Mouse (Mus musculus): ENCODE results near the gene Plxnc1. TPM values are rescaled to one million over a fixed set of nuclear protein-coding genes. Genes with fewer than 3 reads are reported as not detected.
A peak's percentile ranks its signal among the peaks of the same experiment; 100 is the strongest.

Gene Plxnc1
- total RNA-seq, 1 experiment from 2014 or later, result 61.7 TPM

DNA sequence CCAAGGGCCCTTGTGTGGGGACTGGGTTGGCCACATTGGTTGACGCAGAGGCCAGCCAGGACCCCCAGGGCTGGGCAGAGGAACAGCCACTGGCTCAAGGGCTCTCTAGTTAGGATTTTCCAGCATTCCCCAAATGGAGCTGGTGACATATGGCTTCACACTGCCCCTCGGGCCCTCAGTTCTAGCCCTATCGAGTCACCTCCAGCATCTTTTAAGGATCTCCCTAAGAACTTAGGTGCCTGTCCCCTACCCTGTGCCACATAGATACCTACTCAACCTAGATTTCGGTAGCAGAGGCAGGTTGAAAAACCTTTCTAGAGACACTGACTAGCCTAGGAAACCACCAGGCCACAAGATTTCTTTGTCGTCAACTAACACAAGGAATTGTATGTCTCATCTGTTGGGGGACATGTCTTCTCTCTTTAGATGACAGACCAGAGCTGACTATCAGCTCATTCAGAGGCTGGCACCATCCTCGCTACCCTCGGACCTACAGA is 115.9 kb downstream of the Plxnc1 start:
- no peak for ATAC-seq (replicated peaks; ENCODE audit: low read depth, poor library complexity, severe bottlenecking)

DNA sequence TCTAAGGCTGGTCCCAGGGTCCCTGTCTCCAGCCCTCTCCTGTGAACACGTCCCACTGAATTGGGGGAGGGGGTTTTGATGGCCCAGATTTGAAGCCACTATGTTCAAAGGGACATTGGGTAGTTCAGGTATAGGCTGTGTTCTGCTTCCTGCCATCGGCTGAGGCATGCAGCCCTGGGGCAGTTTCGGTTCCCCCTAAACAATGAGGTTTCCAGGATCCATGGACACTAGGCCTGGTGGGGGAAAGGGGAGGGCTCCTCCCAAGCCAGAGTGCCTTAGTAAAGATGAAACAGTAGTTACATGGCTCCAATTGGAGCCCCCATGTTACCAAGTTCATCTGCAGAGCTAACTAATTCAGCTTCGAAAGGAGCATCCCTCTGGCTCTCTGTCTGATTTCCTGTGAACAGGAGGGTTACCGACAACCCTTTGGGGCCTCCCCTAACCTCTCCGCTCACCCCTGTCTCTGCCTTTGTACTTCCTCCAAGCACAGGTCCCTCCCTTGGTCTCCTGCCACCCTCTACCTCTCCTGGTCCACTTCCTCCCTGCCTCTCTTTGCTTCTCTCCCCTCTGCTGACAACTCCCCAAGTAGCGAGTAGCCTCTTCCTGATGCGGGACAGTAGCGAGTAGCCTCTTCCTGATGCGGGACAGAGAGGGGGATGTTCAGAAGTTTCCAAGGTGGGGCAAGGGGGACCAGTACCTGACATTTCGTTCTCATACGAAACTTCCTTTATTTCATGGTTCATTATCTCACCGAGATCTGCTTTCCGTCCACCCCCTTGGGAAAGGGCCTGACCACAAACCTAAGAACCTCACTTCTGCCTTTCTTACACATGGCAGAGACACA is 116.5 kb downstream of the Plxnc1 start:
- ATAC-seq (replicated peaks; ENCODE audit: low read depth, poor library complexity, severe bottlenecking), result peak; percentile 75

DNA sequence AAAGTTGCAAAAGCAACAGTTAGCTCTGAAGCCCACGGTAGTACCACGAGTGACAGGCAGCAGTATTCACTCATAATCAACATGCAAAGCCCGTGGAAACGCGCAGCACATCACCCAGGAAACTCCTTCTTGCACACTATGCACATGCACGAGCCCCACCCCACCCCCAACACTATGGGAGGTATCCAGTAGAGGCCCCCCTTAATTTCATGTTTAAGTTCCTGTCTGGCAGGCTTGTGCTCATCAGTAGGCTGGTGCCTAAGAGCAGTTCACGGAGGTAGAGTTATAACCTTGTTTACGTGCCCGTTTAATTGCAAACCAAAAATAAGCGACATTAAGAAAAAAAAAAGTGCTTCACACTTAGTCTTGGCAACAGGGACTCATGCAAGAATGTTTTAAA is 117.3 kb downstream of the Plxnc1 start:
- no peak for ATAC-seq (replicated peaks; ENCODE audit: low read depth, poor library complexity, severe bottlenecking)

DNA sequence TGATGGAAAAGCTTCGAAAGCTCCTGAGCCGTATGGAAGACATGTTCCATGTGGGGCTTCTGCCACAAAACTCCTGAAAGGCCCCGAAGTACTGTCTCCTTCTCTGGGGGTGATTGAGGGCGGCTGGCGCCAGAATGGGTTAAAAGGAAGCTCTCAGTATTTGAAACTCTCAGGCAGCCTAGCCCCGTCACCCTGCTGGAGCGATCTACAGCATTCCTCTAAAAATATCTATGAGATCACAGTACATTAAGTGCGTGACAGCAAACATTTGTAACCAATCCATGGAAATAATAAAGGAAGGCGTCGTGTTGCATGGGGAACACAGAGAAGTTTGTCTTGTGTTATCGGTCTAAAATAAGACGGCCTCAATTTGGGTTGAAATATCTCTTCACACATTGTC is 118.2 kb downstream of the Plxnc1 start:
- no peak for ATAC-seq (replicated peaks; ENCODE audit: low read depth, poor library complexity, severe bottlenecking)

DNA sequence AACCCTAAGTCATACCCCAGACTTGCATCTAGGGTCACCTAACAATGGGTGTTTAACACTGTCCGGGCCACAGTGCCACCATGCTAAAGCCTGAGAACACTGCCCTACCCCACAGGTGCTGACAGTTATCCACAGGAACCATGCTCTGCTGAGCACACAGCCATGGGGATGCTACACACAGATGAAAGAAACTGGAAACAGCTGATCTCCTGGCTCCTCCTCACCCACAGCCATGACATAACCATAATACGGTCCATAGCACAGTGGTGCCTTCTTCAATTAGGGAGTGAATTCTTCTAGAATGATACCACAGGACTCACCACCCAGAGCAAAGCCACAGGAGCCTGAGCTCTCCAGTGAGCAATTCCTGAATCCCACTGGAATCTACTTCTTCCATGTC is 118.7 kb downstream of the Plxnc1 start:
- no peak for ATAC-seq (replicated peaks; ENCODE audit: low read depth, poor library complexity, severe bottlenecking)

DNA sequence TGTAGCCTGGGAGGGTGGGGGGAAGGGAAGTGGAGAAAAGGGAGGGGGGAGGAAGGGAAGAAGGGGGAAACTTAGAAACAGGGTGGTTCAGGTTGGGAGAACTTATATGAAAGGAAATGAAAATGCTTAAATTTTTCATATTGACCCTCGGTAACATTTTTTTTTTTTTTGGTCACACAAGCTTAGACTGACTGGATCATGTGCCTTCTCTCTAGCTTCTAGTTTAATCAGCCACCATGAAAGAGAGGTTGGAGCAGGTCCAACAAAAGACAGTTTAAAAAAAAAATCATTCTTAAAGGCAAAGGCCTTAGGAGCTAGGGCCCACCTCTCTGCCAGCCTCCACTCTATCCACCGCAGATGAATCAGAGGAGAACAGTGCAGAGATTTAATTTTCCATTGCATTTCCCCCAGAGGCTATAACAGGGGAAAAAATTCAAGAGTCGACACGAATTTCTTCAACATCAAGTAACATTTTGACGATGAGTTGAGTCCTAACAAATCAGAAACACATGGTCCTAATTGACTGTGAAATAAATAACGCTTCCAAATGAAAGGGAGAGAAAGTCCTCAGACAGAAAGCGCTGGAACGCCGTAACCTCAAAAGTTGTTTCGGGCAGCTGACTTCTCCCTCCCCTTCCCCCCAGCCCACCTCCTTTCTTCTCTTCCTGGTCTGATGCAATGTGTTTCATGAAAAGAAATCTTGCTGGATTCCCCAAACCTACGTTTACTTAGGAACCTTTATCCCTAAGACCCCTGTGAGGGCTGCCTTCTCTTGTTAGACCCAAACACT is 120.5 kb downstream of the Plxnc1 start:
- ATAC-seq (replicated peaks; ENCODE audit: low read depth, poor library complexity, severe bottlenecking), result no peak

DNA sequence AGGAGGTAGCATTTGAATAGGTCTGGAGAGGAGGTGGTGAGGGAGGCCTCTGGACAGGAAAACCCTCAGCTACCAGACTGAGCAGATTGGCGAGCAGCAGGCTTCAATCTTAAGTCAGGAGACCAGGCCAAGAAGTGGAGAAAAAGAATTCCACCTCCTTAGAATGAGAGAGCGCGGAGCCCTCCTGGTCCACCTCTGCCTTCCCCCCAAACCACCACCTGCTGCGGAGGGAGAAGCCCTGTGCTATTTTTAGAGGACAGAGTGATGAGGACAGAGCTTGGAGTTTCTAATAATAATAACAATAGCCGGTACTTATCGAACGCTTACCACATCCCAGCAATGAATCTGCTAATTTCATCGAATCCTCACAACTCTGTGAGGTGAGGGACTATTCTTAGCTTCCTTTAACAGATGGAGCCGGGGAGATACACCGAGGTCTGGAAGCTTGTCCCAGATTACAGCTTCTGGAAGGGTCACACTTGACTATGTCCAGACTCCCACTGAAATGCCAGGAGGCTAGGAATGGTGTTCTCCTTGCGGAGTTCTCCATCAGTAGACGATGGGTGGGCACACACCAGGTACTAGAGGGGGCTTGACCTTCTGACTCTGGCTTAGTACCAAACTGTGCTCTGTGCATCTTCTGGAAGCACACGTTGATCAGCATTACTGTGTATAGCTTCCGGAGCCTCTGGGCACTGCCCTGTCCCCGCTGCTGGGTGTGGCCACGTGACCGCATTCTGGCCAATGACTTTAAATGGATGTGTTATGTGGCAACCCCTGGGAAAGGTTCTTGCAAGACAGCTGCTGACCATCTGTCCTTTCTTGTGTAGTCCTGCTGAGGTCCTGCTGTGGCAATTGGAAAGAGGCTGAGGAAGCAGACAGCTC is 125.6 kb downstream of the Plxnc1 start:
- no peak for ATAC-seq (replicated peaks; ENCODE audit: low read depth, poor library complexity, severe bottlenecking)

DNA sequence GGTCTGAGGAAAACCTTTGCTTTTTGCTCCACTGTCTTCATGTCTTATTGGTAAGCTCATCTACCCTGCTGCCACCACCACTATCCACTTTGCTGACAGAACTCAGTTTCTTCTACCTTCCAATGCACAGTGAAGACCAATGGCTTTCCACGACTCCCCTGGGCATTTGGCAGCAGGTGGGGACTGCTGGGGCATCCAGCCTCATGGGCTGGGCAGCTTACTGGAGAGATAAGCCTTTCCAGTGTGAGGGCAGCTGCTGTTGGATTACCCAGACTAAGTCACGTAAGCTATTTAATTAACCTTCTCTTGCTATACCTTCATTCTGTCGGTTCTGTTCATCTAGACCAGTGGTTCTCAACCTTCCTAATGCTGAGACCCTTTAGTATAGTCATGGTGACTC is 126.5 kb downstream of the Plxnc1 start:
- ATAC-seq (replicated peaks; ENCODE audit: low read depth, poor library complexity, severe bottlenecking), result no peak

DNA sequence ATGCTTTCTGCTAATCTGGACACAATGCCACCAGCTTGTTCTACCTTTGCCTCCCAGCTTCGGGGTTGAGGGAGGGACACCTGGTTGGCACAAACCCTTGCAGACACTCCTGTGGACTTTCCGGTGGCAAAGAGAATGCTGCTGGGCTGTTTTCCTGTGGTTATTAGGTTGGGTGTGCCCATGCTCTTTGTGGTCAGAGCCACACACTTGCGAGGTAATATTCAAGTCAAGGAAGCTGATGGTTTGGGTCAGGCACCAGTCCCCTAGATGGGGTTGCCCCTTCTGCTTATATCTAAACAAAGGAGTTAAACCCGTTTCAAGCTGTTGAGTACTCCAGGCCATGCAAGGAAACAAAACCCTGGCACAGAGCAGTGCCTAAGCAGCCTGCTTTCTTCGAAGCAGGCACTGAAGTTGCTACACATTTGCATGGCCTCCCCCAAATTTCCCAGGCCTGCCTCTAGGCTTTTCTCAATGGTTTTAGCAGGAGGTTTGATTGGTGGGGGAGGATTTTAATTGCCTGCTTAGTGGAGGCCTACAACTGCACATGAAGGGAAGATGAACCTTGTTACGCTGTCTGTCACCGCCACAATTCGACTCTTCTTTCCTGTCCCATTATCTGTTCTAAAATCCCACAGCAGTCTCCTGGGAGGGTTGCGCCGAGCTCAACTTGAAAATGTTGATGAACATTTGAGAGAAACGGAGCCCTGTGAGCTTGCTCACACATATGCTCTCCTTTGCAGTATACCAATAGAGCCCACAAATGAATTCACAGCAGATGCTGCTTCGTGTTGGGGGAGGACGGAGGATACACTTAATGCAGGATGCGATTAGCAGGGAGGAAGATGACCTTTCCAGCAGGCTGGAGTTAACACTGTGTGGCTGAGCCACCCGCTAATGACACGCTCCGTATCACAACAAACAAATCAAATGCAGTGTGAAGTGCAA is 132.5 kb downstream of the Plxnc1 start:
- 0 out of 2 replicates have a peak, but pooled peaks have one; percentile 30 for ATAC-seq (replicated peaks; ENCODE audit: low read depth, poor library complexity, severe bottlenecking)

DNA sequence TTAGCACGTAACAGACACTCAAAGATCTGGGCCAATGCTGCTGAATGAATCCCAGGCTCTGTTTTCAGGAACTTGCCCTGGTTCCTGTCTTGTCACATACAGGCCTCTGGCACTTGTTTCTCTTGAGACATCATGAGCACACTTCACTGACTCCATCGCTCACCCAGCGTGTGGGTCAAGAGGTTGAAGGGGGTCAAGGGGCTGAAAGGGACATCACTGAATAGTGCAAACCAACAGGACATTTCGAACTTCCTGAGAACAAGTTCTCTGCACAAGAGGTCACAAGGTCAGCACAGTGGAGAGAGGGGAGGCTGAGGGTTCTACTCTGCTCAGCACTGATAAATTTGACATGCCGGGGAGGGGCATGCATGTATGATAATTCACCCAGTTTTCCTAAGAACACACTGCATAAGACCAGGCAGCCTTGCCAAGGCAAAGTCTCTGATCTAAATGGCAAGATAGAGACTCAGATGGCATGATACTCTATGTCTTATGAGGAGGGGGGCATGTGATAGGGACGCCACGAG is 134.6 kb downstream of the Plxnc1 start:
- ATAC-seq (replicated peaks; ENCODE audit: low read depth, poor library complexity, severe bottlenecking), result no peak

DNA sequence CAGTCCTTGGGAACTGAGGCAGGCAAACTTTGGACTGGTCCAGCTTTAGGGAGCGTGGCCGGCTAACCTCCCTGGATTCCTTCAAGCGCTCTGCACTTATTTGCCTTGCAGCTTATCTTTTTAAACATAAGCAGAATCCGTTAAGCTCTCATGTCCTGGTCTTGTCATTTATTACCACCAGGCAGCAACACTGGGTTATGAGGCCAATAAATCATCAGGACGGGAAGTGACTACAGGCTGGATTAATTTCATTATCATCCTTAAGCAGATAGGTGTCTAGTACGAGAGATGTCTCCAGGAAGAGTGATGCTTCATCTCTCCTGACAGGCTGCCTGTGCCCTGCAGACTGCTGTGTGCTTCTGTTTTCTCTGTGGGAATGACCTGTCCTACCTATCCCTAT is 136.4 kb downstream of the Plxnc1 start:
- peak; percentile 75 for ATAC-seq (replicated peaks; ENCODE audit: low read depth, poor library complexity, severe bottlenecking)

DNA sequence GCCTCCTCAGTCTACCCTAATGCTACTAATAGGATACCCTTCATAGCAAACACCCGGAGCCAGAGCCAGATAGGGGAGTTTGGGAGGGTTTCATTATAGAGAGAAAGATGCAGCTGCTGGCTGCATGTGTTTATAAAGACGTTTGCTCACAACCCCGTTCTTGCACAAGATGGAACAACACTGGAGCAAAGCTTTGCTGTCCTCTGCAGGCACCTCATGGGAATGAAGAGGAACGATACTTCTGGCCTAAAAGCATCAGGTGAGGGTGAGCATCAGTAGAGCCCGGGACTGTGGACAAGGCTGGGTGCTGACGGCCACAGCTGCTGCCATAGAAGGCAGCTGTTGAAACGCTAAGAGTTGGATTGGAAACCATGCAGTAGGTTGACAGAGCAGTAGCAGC is 137.3 kb downstream of the Plxnc1 start:
- ATAC-seq (replicated peaks; ENCODE audit: low read depth, poor library complexity, severe bottlenecking), result no peak

DNA sequence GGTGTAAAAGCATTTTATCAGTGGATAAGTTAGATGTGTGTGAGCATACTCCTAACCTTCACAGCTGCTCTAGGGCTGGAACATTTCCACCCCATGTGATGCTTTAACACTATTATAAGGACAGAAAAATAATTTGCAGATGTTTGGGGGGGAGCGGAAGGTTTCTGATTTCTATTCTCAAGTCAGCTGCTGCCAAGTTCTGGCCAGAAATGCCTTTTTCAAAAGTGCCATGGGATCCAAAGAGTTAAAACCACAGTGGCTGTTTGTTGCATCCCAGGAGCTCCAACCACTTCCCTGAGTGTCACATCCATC is 139.8 kb downstream of the Plxnc1 start:
- ATAC-seq (replicated peaks; ENCODE audit: low read depth, poor library complexity, severe bottlenecking), result no peak

DNA sequence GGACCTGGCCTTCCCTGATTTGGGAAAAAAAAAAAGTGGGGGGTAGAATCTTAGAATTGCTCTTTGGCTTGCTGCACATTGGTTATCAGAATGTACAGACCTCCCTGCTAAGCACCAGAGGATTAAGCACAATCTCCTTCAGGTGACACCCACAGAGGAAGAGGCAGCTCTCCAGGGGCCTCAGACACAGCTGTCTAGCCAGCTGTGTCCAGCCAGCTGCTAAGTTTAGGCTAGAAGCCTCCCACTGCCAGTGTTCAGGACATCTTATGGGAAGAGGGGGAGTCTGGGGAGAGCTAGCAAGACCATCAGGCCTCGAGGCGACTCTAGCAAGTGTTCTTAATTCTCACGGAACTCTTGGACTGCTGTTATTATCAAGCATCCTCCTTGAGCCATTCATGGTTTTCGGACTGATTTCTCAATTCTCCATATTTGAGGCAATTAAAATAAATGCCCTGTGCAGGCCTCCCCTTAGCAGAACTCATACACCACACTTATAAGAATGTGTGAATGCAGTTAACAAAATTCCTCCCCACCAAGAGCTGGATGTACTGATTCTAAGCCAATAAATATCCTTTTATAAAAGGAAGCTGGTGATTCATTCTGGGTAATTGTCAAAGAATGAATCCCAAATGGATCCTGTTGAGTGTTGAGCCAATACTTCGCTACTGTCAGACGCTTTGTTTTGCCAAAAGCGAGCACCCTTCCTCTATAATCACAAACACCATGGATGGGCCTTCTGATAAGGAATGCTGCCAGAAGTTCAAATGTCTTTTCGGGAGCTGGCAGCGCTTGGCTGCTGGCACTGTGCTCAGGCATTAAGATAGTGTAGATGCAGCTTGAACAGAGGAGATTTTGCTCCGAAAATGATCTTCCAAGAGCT is 140.4 kb downstream of the Plxnc1 start:
- no peak for ATAC-seq (replicated peaks; ENCODE audit: low read depth, poor library complexity, severe bottlenecking)

DNA sequence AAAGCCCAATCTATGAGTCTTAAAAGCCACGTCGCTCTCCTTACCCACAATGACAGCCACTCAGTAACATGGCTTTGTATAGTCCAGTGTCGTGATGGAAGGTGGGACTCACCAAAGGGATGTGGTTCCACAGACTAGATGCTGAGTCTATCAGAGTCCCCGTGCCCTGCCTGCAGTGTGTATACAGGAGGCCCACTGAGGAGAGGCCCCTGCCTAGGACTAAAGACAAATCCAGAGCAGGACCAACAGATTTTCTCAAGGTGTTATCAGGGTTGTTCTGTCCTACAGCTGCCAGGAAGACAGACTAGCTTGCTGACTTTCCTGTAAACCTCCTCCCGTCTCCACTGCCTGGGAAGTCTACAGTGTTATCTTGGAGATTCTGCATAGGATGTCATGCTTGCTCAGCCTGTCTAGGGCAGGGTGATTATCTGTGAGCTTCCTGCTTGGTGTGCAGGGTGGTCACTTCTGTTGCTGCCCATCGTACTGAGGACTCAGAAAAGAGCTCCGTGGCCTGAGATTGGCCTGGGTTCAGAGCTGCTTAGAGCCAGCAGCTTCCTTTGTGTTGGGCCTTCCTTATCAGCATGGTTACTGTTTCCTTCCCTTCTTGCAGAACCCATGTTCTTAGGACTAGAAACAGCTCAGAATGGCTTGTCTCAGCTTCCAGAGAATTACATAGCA is 143.8 kb downstream of the Plxnc1 start:
- ATAC-seq (replicated peaks; ENCODE audit: low read depth, poor library complexity, severe bottlenecking), result peak; percentile 73

DNA sequence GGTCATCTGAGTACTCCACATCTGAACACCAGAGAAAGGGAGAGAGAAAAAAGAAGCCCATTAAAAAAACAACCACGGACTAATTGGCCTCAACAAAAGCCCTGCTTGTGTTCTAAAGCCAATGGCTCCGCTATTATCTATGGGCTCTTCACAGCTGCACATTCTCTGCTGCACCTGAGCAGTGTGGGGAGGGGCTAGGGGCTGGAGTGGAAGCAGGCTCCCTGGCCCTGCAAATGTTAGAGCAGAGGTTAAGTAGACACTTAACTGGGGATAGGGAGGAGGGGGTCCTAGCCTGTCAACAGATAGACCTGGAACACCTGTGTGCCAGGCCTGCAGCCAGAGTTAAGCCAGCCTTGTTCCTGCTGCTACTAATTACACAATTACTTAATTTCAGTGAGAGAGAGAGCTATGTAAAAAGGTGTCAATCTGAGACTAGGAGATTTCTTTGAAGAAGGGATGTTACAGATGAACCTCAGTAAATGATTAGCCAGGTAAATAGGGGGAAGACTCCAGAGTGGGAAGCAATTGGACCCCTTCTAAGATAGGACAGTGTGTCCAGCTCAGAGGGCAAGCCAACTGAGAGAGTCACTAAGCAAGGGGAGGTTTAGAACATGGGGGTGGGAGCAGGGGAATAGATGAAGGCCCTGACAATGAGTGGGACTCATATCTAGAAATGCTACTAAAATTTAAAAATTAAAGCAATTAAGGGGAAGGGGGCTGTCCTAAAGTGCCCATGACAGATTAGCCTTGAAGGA is 145.0 kb downstream of the Plxnc1 start:
- no peak for ATAC-seq (replicated peaks; ENCODE audit: low read depth, poor library complexity, severe bottlenecking)

DNA sequence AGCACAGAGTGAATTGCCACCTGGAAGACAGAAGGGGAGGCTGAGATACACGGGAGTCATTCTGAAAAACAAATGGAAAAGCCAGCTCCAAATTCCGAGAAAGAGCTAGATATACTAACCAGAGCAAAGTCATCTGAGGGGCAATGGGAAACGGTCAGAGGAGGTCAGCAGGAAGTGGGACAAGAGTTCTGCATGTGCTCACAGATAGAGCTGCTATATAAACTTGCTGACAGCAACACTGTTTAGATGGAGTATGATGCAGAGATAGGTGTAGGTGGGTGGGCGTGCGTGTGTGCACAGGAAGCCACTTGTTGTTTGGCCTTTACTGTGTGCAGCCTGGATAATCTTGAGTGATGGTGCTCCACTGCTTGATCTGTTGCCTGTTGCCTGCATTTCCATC is 146.5 kb downstream of the Plxnc1 start:
- ATAC-seq (replicated peaks; ENCODE audit: low read depth, poor library complexity, severe bottlenecking), result no peak
